Comparison of ENCODE assay signal across 8 mouse cellular contexts in genomic region chr8:95352871-95353866, GRCm38 (mm10). TPM values are rescaled to one million over a fixed set of nuclear protein-coding genes. Genes with fewer than 3 reads are reported as not detected.
DNase-seq lines count a peak whose midpoint lies in the region; ATAC-seq lines count a peak whose summit lies in the region.

No protein-coding gene starts in this region.

- no peak for ATAC-seq in megakaryocyte, adult 5-6 weeks (ENCODE audit: poor library complexity, severe bottlenecking)
- peak; percentile 43 for ATAC-seq in forebrain, embryonic 16.5 days
- peak; percentile 29 for ATAC-seq in hindbrain, embryonic 16.5 days
- ATAC-seq in neural tube, embryonic 15.5 days (ENCODE audit: low FRiP score): peak; percentile 50

- H3K4me2 ChIP-seq in forebrain, embryonic 16.5 days (ENCODE audit: low read length): peak overlapping the region; percentile 97
- H3K4me2 ChIP-seq in hindbrain, embryonic 16.5 days (ENCODE audit: low read length): peak overlapping the region; percentile 93
- H3K4me2 ChIP-seq in neural tube, embryonic 15.5 days: peak overlapping the region; percentile 75

- peak overlapping the region; percentile 87 for H3K27ac ChIP-seq in forebrain, embryonic 16.5 days (ENCODE audit: low read length)
- H3K27ac ChIP-seq in hindbrain, embryonic 16.5 days (ENCODE audit: low read depth, low read length): peak overlapping the region; percentile 87
- H3K27ac ChIP-seq in neural tube, embryonic 15.5 days (replicated peaks): peak overlapping the region; percentile 85

- H3K4me3 ChIP-seq in megakaryocyte, embryonic 14.5 days (replicated peaks): peak overlapping the region; percentile 86
- H3K4me3 ChIP-seq in forebrain, embryonic 16.5 days (replicated peaks; ENCODE audit: low read length): peak overlapping the region; percentile 81
- peak overlapping the region; percentile 82 for H3K4me3 ChIP-seq in hindbrain, embryonic 16.5 days (ENCODE audit: low read length)
- peak overlapping the region; percentile 91 for H3K4me3 ChIP-seq in neural tube, embryonic 15.5 days (replicated peaks)

- peak; percentile 8 for DNase-seq in cerebellum, adult 11 months
- DNase-seq in lung, adult 18-20 months: peak; percentile 47 to 56
- no peak for DNase-seq in thymus, postnatal 10 days (ENCODE audit: low spot score in 2 of 2)

- H3K9ac ChIP-seq in forebrain, embryonic 16.5 days (replicated peaks; ENCODE audit: low read depth, low read length): peak overlapping the region; percentile 81
- peak overlapping the region; percentile 86 for H3K9ac ChIP-seq in hindbrain, embryonic 16.5 days (ENCODE audit: low read depth, low read length)
- peak overlapping the region; percentile 83 for H3K9ac ChIP-seq in neural tube, embryonic 15.5 days (replicated peaks)

- H3K9me3 ChIP-seq in megakaryocyte, embryonic 14.5 days: no peaks in the 10 kb centered on the region
- H3K9me3 ChIP-seq in forebrain, embryonic 16.5 days (ENCODE audit: control insufficient read depth, low read length): no peaks in the 10 kb centered on the region
- no peaks in the 10 kb centered on the region for H3K9me3 ChIP-seq in hindbrain, embryonic 16.5 days (ENCODE audit: control insufficient read depth, low read length)
- no peaks in the 10 kb centered on the region for H3K9me3 ChIP-seq in neural tube, embryonic 15.5 days (replicated peaks)

- WGBS in forebrain, embryonic 16.5 days: 1% methylated on average over 59 of the region's 62 CpGs
- 1% methylated on average over 61 of the region's 62 CpGs for WGBS in hindbrain, embryonic 16.5 days
- 1% methylated on average over 62 of the region's 62 CpGs for WGBS in neural tube, embryonic 15.5 days

- H3K27me3 ChIP-seq in megakaryocyte, embryonic 14.5 days (replicated peaks): peaks cover 88% of the 10 kb centered on the region
- H3K27me3 ChIP-seq in forebrain, embryonic 16.5 days (replicated peaks; ENCODE audit: control insufficient read depth, insufficient read depth, low read length): no peaks in the 10 kb centered on the region
- no peaks in the 10 kb centered on the region for H3K27me3 ChIP-seq in hindbrain, embryonic 16.5 days (replicated peaks; ENCODE audit: control insufficient read depth, insufficient read depth, low read length)
- H3K27me3 ChIP-seq in neural tube, embryonic 15.5 days (replicated peaks): no peaks in the 10 kb centered on the region

- H3K36me3 ChIP-seq in megakaryocyte, embryonic 14.5 days (replicated peaks; ENCODE audit: low read length): peaks cover under 1% of the 10 kb centered on the region
- no peaks in the 10 kb centered on the region for H3K36me3 ChIP-seq in forebrain, embryonic 16.5 days (ENCODE audit: control insufficient read depth, insufficient read depth)
- no peaks in the 10 kb centered on the region for H3K36me3 ChIP-seq in hindbrain, embryonic 16.5 days (ENCODE audit: control insufficient read depth, insufficient read depth, low read length)
- H3K36me3 ChIP-seq in neural tube, embryonic 15.5 days: no peaks in the 10 kb centered on the region

- peaks cover 41% of the 10 kb centered on the region for H3K4me1 ChIP-seq in megakaryocyte, embryonic 14.5 days
- H3K4me1 ChIP-seq in forebrain, embryonic 16.5 days (replicated peaks; ENCODE audit: control insufficient read depth, insufficient read depth, low read length): peaks cover 37% of the 10 kb centered on the region
- peaks cover 36% of the 10 kb centered on the region for H3K4me1 ChIP-seq in hindbrain, embryonic 16.5 days (ENCODE audit: control insufficient read depth, insufficient read depth, low read depth, low read length)
- H3K4me1 ChIP-seq in neural tube, embryonic 15.5 days: peaks cover 70% of the 10 kb centered on the region

RNA-seq across cellular contexts. Expression of gene Mmp15, which starts 1.1 kb away (rescaled TPM):
- polyA plus RNA-seq in megakaryocyte, embryonic 14.5 days (2012; ENCODE audit: insufficient read depth, low replicate concordance): 0.27 TPM in 1 of 2 replicates, not detected in the other
- total RNA-seq in megakaryocyte, adult 5-6 weeks (2015): not detected in 2 replicates
- not detected in 2 replicates for total RNA-seq in megakaryocyte, adult 5-6 weeks (2017)
- 10.9 and 11.3 TPM in 2 replicates for polyA plus RNA-seq in forebrain, embryonic 16.5 days (2015; fragmentation: Nextera tagmentation; extraction: Ambion mirVana)
- 15.7 and 18.4 TPM in 2 replicates for polyA plus RNA-seq in hindbrain, embryonic 16.5 days (2015; fragmentation: Nextera tagmentation; extraction: Ambion mirVana)
- 20.9 and 21.4 TPM in 2 replicates for polyA plus RNA-seq in neural tube, embryonic 15.5 days (2015; fragmentation: Nextera tagmentation; extraction: Ambion mirVana)

RNA-seq across cellular contexts. Expression of gene Usb1, which starts 21.1 kb away (rescaled TPM):
- polyA plus RNA-seq in megakaryocyte, embryonic 14.5 days (2012; ENCODE audit: insufficient read depth, low replicate concordance): 14.1 and 29.0 TPM in 2 replicates
- total RNA-seq in megakaryocyte, adult 5-6 weeks (2015): 28.2 and 32.4 TPM in 2 replicates
- 29.0 and 29.5 TPM in 2 replicates for total RNA-seq in megakaryocyte, adult 5-6 weeks (2017)
- 46.6 and 49.7 TPM in 2 replicates for polyA plus RNA-seq in forebrain, embryonic 16.5 days (2015; fragmentation: Nextera tagmentation; extraction: Ambion mirVana)
- polyA plus RNA-seq in hindbrain, embryonic 16.5 days (2015; fragmentation: Nextera tagmentation; extraction: Ambion mirVana): 35.7 and 39.8 TPM in 2 replicates
- polyA plus RNA-seq in neural tube, embryonic 15.5 days (2015; fragmentation: Nextera tagmentation; extraction: Ambion mirVana): 30.1 and 33.0 TPM in 2 replicates

RNA-seq across cellular contexts. Expression of gene Zfp319, which starts 21.4 kb away (rescaled TPM):
- polyA plus RNA-seq in megakaryocyte, embryonic 14.5 days (2012; ENCODE audit: insufficient read depth, low replicate concordance): 4.3 and 8.2 TPM in 2 replicates
- total RNA-seq in megakaryocyte, adult 5-6 weeks (2015): 5.6 and 6.7 TPM in 2 replicates
- total RNA-seq in megakaryocyte, adult 5-6 weeks (2017): 3.7 and 4.2 TPM in 2 replicates
- polyA plus RNA-seq in forebrain, embryonic 16.5 days (2015; fragmentation: Nextera tagmentation; extraction: Ambion mirVana): 19.8 and 21.8 TPM in 2 replicates
- polyA plus RNA-seq in hindbrain, embryonic 16.5 days (2015; fragmentation: Nextera tagmentation; extraction: Ambion mirVana): 12.1 and 15.8 TPM in 2 replicates
- polyA plus RNA-seq in neural tube, embryonic 15.5 days (2015; fragmentation: Nextera tagmentation; extraction: Ambion mirVana): 12.4 and 12.6 TPM in 2 replicates

RNA-seq across cellular contexts. Expression of gene Tepp, which starts 42.8 kb away (rescaled TPM):
- polyA plus RNA-seq in megakaryocyte, embryonic 14.5 days (2012; ENCODE audit: insufficient read depth, low replicate concordance): not detected in 2 replicates
- 0.36 TPM in 1 of 2 replicates, not detected in the other for total RNA-seq in megakaryocyte, adult 5-6 weeks (2015)
- total RNA-seq in megakaryocyte, adult 5-6 weeks (2017): not detected in 2 replicates
- 1.5 TPM in 1 of 2 replicates, not detected in the other for polyA plus RNA-seq in forebrain, embryonic 16.5 days (2015; fragmentation: Nextera tagmentation; extraction: Ambion mirVana)
- polyA plus RNA-seq in hindbrain, embryonic 16.5 days (2015; fragmentation: Nextera tagmentation; extraction: Ambion mirVana): 3.5 and 6.6 TPM in 2 replicates
- 1.7 and 2.5 TPM in 2 replicates for polyA plus RNA-seq in neural tube, embryonic 15.5 days (2015; fragmentation: Nextera tagmentation; extraction: Ambion mirVana)

RNA-seq across cellular contexts. Expression of gene Cngb1, which starts 46.8 kb away (rescaled TPM):
- 0.34 and 0.82 TPM in 2 replicates for polyA plus RNA-seq in megakaryocyte, embryonic 14.5 days (2012; ENCODE audit: insufficient read depth, low replicate concordance)
- total RNA-seq in megakaryocyte, adult 5-6 weeks (2015): 0.96 TPM in 1 of 2 replicates, not detected in the other
- total RNA-seq in megakaryocyte, adult 5-6 weeks (2017): 0.20 TPM in 1 of 2 replicates, not detected in the other
- 0.16 and 0.52 TPM in 2 replicates for polyA plus RNA-seq in forebrain, embryonic 16.5 days (2015; fragmentation: Nextera tagmentation; extraction: Ambion mirVana)
- 0.25 and 0.69 TPM in 2 replicates for polyA plus RNA-seq in hindbrain, embryonic 16.5 days (2015; fragmentation: Nextera tagmentation; extraction: Ambion mirVana)
- 0.26 and 0.86 TPM in 2 replicates for polyA plus RNA-seq in neural tube, embryonic 15.5 days (2015; fragmentation: Nextera tagmentation; extraction: Ambion mirVana)

Comparison
In these comparisons a context has a peak if more than half of its experiments do, and no peak if none do; other contexts are left out.
1. DNase-seq: peak in cerebellum, adult 11 months (single experiment) and lung, adult 18-20 months (2 of 2); none in thymus, postnatal 10 days (0 of 2).
2. Peak in every context shown above with its lines, with median percentiles within 50 percentile points of each other: H3K4me3 ChIP-seq, H3K27ac ChIP-seq, H3K4me2 ChIP-seq and H3K9ac ChIP-seq.